Mouse (Mus musculus) layer of hippocampus, adult 9-10 months (tissue): ENCODE measurements around the gene Jmjd6.
"Not testable (repeated sequence)": the region's sequence is repeated elsewhere in the genome, so short reads cannot be mapped to it uniquely, and the experiment has no call there.

ENCODE experiments used
- DNase-seq: peaks from one replicate; pipeline ENCODE4 v3.0.0; 2022; ENCODE audit warnings: low spot score

Gene Jmjd6

GRCm38 (mm10) chr11:116823885-116824284, 19.4 kb downstream of the Jmjd6 start:
- not testable (repeated sequence) for DNase-seq

GRCm38 (mm10) chr11:116823255-116823654, 20.0 kb downstream of the Jmjd6 start:
- DNase-seq, result no peak

- DNase-seq, result no peak
These were observed 20.6 kb downstream of the Jmjd6 start for GRCm38 (mm10) chr11:116822626-116823025.

GRCm38 (mm10) chr11:116822215-116822614, 21.0 kb downstream of the Jmjd6 start:
- no peak for DNase-seq

GRCm38 (mm10) chr11:116821057-116821940, 21.9 kb downstream of the Jmjd6 start:
- no peak for DNase-seq

- DNase-seq, result no peak
These were observed 23.2 kb downstream of the Jmjd6 start for GRCm38 (mm10) chr11:116819932-116820593.

- no peak for DNase-seq
These were observed 24.5 kb downstream of the Jmjd6 start for GRCm38 (mm10) chr11:116818722-116819121.

- DNase-seq, result no peak
These were observed 25.7 kb downstream of the Jmjd6 start for GRCm38 (mm10) chr11:116817567-116817966.

- DNase-seq, result no peak
These were observed 26.5 kb downstream of the Jmjd6 start for GRCm38 (mm10) chr11:116816769-116817168.

GRCm38 (mm10) chr11:116814884-116815415, 28.3 kb downstream of the Jmjd6 start:
- DNase-seq, result no peak

- DNase-seq, result no peak
These were observed 29.0 kb downstream of the Jmjd6 start for GRCm38 (mm10) chr11:116814076-116814883.

GRCm38 (mm10) chr11:116813610-116814009, 29.6 kb downstream of the Jmjd6 start:
- DNase-seq, result no peak

- no peak for DNase-seq
These were observed 30.3 kb downstream of the Jmjd6 start for GRCm38 (mm10) chr11:116812793-116813529.

GRCm38 (mm10) chr11:116810983-116811901, 32.0 kb downstream of the Jmjd6 start:
- peak; percentile 46 for DNase-seq

- DNase-seq, result no peak
These were observed 32.7 kb downstream of the Jmjd6 start for GRCm38 (mm10) chr11:116810528-116810927.

- DNase-seq, result no peak
These were observed 33.7 kb downstream of the Jmjd6 start for GRCm38 (mm10) chr11:116809520-116809919.

- DNase-seq, result no peak
These were observed 34.3 kb downstream of the Jmjd6 start for GRCm38 (mm10) chr11:116808811-116809395.

GRCm38 (mm10) chr11:116807938-116808606, 35.2 kb downstream of the Jmjd6 start:
- peak; percentile 81 for DNase-seq

GRCm38 (mm10) chr11:116807526-116807925, 35.7 kb downstream of the Jmjd6 start:
- no peak for DNase-seq
